29 mouse cellular contexts compared by ENCODE assay signal in genomic region chr3:55688098-55688497, GRCm38 (mm10).
DNase-seq lines count a peak whose midpoint lies in the region; ATAC-seq lines count a peak whose summit lies in the region.
"Had no signal": no experiment of that assay in that cellular context is flagged by ENCODE, and none has a peak within 500 bp of the region (broad histone marks: within the 10 kb centered on the region; RNA-seq: fewer than 3 reads in every experiment).

No protein-coding gene starts in this region.

- no peaks in the 10 kb centered on the region for H3K4me1 ChIP-seq in intestine, embryonic 16.5 days (ENCODE audit: control insufficient read depth, insufficient read depth, low read length)
- no peaks in the 10 kb centered on the region for H3K4me1 ChIP-seq in intestine, embryonic 15.5 days (replicated peaks)
- peaks cover 38% of the 10 kb centered on the region for H3K4me1 ChIP-seq in midbrain, embryonic 14.5 days (ENCODE audit: control insufficient read depth, insufficient read depth, low read length)
- H3K4me1 ChIP-seq in midbrain, embryonic 16.5 days (ENCODE audit: control insufficient read depth, insufficient read depth, low read length) = peaks cover 26% of the 10 kb centered on the region
- H3K4me1 ChIP-seq in stomach, embryonic 15.5 days = no peaks in the 10 kb centered on the region
- H3K4me1 ChIP-seq: liver, embryonic 13.5 days had no signal

- no peak overlapping the region for H3K4me3 ChIP-seq in intestine, embryonic 16.5 days (ENCODE audit: low read length)
- H3K4me3 ChIP-seq in intestine, embryonic 15.5 days (replicated peaks) = no peak overlapping the region
- H3K4me3 ChIP-seq in midbrain, embryonic 14.5 days (replicated peaks; ENCODE audit: low read depth, low read length) = no peak overlapping the region
- H3K4me3 ChIP-seq in midbrain, embryonic 16.5 days (ENCODE audit: low read depth, low read length) = no peak overlapping the region
- no peak overlapping the region for H3K4me3 ChIP-seq in stomach, embryonic 15.5 days (replicated peaks)
- H3K4me3 ChIP-seq: embryonic facial prominence, embryonic 13.5 days; forebrain, embryonic 10.5 days; forebrain, embryonic 15.5 days; heart, embryonic 13.5 days; limb, embryonic 10.5 days; limb, embryonic 15.5 days; liver, embryonic 13.5 days had no signal

- H3K9me3 ChIP-seq in intestine, embryonic 16.5 days (ENCODE audit: control insufficient read depth, low read length) = no peaks in the 10 kb centered on the region
- no peaks in the 10 kb centered on the region for H3K9me3 ChIP-seq in intestine, embryonic 15.5 days
- no peaks in the 10 kb centered on the region for H3K9me3 ChIP-seq in midbrain, embryonic 14.5 days (ENCODE audit: control insufficient read depth, low read length)
- no peaks in the 10 kb centered on the region for H3K9me3 ChIP-seq in midbrain, embryonic 16.5 days (replicated peaks; ENCODE audit: control insufficient read depth, low read length, poor library complexity, severe bottlenecking)
- no peaks in the 10 kb centered on the region for H3K9me3 ChIP-seq in stomach, embryonic 15.5 days
- H3K9me3 ChIP-seq: embryonic facial prominence, embryonic 13.5 days; forebrain, embryonic 10.5 days; forebrain, embryonic 15.5 days; heart, embryonic 13.5 days; limb, embryonic 10.5 days; limb, embryonic 15.5 days; liver, embryonic 13.5 days had no signal

- no peak overlapping the region for H3K4me2 ChIP-seq in intestine, embryonic 16.5 days (ENCODE audit: low read depth, low read length)
- H3K4me2 ChIP-seq in intestine, embryonic 15.5 days (replicated peaks) = no peak overlapping the region
- H3K4me2 ChIP-seq in midbrain, embryonic 14.5 days (ENCODE audit: low read length) = no peak overlapping the region
- no peak overlapping the region for H3K4me2 ChIP-seq in midbrain, embryonic 16.5 days (ENCODE audit: low read length)
- no peak overlapping the region for H3K4me2 ChIP-seq in stomach, embryonic 15.5 days
- H3K4me2 ChIP-seq: embryonic facial prominence, embryonic 13.5 days; forebrain, embryonic 15.5 days; heart, embryonic 13.5 days; limb, embryonic 15.5 days; liver, embryonic 13.5 days had no signal

- WGBS in intestine, embryonic 16.5 days = 34% methylated on average over 1 of the region's 1 CpGs
- WGBS in intestine, embryonic 15.5 days = 20% methylated on average over 1 of the region's 1 CpGs
- WGBS in midbrain, embryonic 14.5 days = 8% methylated on average over 1 of the region's 1 CpGs
- WGBS in midbrain, embryonic 16.5 days = 29% methylated on average over 1 of the region's 1 CpGs
- WGBS in stomach, embryonic 15.5 days = 21% methylated on average over 1 of the region's 1 CpGs

- no peak overlapping the region for H3K27ac ChIP-seq in intestine, embryonic 16.5 days (ENCODE audit: low read length)
- H3K27ac ChIP-seq in intestine, embryonic 15.5 days = no peak overlapping the region
- H3K27ac ChIP-seq in midbrain, embryonic 14.5 days (replicated peaks; ENCODE audit: low read depth, low read length) = peak overlapping the region; percentile 68
- H3K27ac ChIP-seq in midbrain, embryonic 16.5 days (ENCODE audit: low read length) = no peak overlapping the region
- H3K27ac ChIP-seq in stomach, embryonic 15.5 days = no peak overlapping the region
- H3K27ac ChIP-seq: embryonic facial prominence, embryonic 13.5 days; forebrain, embryonic 10.5 days; forebrain, embryonic 15.5 days; heart, embryonic 13.5 days; kidney, postnatal 0 days; limb, embryonic 15.5 days; liver, embryonic 13.5 days; macrophage had no signal

- DNase-seq in midbrain, embryonic 14.5 days = no peak
- peak; percentile 14 for DNase-seq in induced T-regulatory cell, adult 2 months (ENCODE audit: low read depth)
- DNase-seq in left cerebral cortex, postnatal 4 days = no peak
- DNase-seq: adrenal gland, adult 8-10 months; cerebellum, adult 9-10 months; cerebellum, postnatal 36 days; embryo, embryonic 11 days; heart, postnatal 10 days; kidney, adult 8-10 months; kidney, postnatal 4 days; layer of hippocampus, postnatal 36 days; liver, embryonic 13.5 days; lung, adult 2 months; right cerebral cortex, postnatal 25 days; thymus, adult 2 months; thymus, postnatal 36 days had no signal

- intact Hi-C loops in left cerebral cortex, postnatal 4 days (cut with DNase I) = no loop called here

- H3K27me3 ChIP-seq in intestine, embryonic 16.5 days (replicated peaks; ENCODE audit: control insufficient read depth, insufficient read depth, low read length) = no peaks in the 10 kb centered on the region
- H3K27me3 ChIP-seq in intestine, embryonic 15.5 days (replicated peaks) = no peaks in the 10 kb centered on the region
- H3K27me3 ChIP-seq in midbrain, embryonic 14.5 days (ENCODE audit: control insufficient read depth, insufficient read depth, low read length) = no peaks in the 10 kb centered on the region
- H3K27me3 ChIP-seq in midbrain, embryonic 16.5 days (ENCODE audit: control insufficient read depth, insufficient read depth, low read depth, low read length) = no peaks in the 10 kb centered on the region
- H3K27me3 ChIP-seq in stomach, embryonic 15.5 days (replicated peaks) = no peaks in the 10 kb centered on the region
- H3K27me3 ChIP-seq: CH12.LX; embryonic facial prominence, embryonic 13.5 days; forebrain, embryonic 15.5 days; heart, embryonic 13.5 days; limb, embryonic 15.5 days; liver, embryonic 13.5 days had no signal

- peak; percentile 44; the same call in 1 of the 2 replicates for ATAC-seq in intestine, embryonic 16.5 days
- no peak for ATAC-seq in intestine, embryonic 15.5 days
- no peak for ATAC-seq in midbrain, embryonic 14.5 days (ENCODE audit: low FRiP score, low TSS enrichment)
- no peak for ATAC-seq in midbrain, embryonic 16.5 days
- ATAC-seq in stomach, embryonic 15.5 days (ENCODE audit: insufficient read depth, low FRiP score, low read depth) = peak; percentile 63; the same call in 1 of the 2 replicates
- ATAC-seq: forebrain, embryonic 15.5 days had no signal

- H3K9ac ChIP-seq in intestine, embryonic 16.5 days (ENCODE audit: low read depth, low read length) = no peak overlapping the region
- H3K9ac ChIP-seq in intestine, embryonic 15.5 days = no peak overlapping the region
- no peak overlapping the region for H3K9ac ChIP-seq in midbrain, embryonic 14.5 days (replicated peaks; ENCODE audit: low read length)
- no peak overlapping the region for H3K9ac ChIP-seq in midbrain, embryonic 16.5 days (ENCODE audit: low read depth, low read length)
- no peak overlapping the region for H3K9ac ChIP-seq in stomach, embryonic 15.5 days
- H3K9ac ChIP-seq: embryonic facial prominence, embryonic 13.5 days; forebrain, embryonic 15.5 days; heart, embryonic 13.5 days; limb, embryonic 15.5 days; liver, embryonic 13.5 days had no signal

- no peaks in the 10 kb centered on the region for H3K36me3 ChIP-seq in intestine, embryonic 16.5 days (ENCODE audit: control insufficient read depth, insufficient read depth, low read length)
- no peaks in the 10 kb centered on the region for H3K36me3 ChIP-seq in intestine, embryonic 15.5 days
- no peaks in the 10 kb centered on the region for H3K36me3 ChIP-seq in midbrain, embryonic 14.5 days (ENCODE audit: control insufficient read depth, insufficient read depth, low read length)
- H3K36me3 ChIP-seq in midbrain, embryonic 16.5 days (ENCODE audit: control insufficient read depth, insufficient read depth, low read length) = 0 out of 2 replicates have a peak, but pooled peaks cover 3% of the 10 kb centered on the region
- no peaks in the 10 kb centered on the region for H3K36me3 ChIP-seq in stomach, embryonic 15.5 days
- H3K36me3 ChIP-seq: embryonic facial prominence, embryonic 13.5 days; forebrain, embryonic 10.5 days; forebrain, embryonic 15.5 days; limb, embryonic 10.5 days; limb, embryonic 15.5 days; liver, embryonic 13.5 days had no signal

Comparison
In these comparisons a context has a peak if more than half of its experiments do, and no peak if none do; other contexts are left out.
1. ATAC-seq: peak in intestine, embryonic 16.5 days (single experiment) and stomach, embryonic 15.5 days (single experiment); none in intestine, embryonic 15.5 days (single experiment), midbrain, embryonic 14.5 days (single experiment) and midbrain, embryonic 16.5 days (single experiment).